Mouse (Mus musculus) monocyte, adult 2 months (primary cell): ENCODE data around the gene Hacd2.

Source experiments
- DNase-seq, 2 experiments: peaks; one replicate each; pipeline ENCODE4 v3.0.0; 2022; ENCODE audit warnings: low spot score in 2 of 2, low read depth in 1 of 2

Gene Hacd2

DNA sequence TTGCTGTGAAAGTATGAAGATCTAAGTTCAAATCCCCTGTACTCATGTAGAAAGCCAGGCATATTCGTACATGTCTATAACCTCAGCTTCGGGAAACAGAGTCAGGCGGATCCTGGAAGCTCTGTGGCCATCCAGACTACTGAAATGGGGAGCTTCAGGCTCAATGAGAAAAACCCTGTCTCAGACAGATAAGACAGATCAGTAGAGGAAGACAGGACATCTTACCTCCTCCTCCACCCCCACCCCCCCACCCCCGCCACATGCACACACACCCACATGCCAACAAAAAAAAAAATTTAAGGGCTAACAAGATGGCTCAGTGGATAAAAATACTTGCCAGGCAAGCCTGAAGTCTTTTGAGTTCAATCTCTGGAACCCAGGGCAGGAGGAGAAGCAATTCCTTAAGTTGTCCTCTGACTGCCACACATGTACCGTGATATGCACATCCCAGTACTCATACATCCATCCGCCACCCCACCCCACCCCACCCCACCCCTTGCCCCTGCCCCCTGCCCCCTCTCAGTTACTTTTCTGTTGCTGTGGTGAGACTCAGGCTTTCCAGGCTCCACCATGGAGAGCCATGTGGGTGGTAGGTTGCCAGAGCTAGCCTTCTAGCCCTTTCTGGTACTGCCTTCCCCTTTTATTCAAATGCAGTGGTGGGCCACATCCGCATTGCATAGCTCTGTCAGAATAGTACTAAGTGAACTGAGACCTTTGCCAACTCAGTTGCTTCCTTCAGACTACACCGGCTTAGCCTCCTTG, 32.4 kb downstream of the Hacd2 start:
- DNase-seq, result no peak

DNA sequence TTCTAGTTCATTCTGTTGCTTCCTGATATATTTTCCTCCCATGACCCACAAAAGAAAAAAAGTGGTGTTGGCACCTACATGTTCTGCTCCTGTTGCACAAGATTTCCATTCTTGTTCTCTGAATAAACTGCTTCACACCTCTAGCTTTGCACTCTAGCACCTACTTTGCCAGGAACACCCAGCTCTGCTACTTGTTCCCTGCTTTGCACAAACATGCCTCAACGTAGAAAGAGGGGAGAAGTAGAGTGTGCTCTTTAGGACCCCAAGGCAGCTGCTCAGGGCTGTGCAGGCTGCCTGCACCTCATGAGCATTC, 32.9 kb downstream of the Hacd2 start:
- DNase-seq, result no peak

DNA sequence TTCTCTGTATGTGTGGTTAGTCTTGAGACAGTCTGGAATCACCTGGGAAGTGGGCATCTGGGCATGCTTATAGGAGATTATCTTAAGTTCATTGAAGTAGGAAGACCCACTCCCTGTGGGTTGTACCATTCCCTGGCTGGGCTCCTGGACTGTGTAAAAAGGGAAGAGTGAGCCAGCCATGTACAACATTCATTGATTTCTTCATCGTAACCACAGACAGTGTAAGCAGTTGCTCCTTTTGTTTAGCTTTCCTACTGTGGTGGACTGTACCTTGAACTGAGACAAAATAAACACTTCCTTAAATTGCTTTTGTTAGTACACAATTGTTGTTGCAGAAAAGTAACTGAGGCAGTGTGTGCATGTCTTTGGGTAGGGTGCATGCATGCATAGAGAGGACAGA, 33.6 kb downstream of the Hacd2 start:
- no peak for DNase-seq

DNA sequence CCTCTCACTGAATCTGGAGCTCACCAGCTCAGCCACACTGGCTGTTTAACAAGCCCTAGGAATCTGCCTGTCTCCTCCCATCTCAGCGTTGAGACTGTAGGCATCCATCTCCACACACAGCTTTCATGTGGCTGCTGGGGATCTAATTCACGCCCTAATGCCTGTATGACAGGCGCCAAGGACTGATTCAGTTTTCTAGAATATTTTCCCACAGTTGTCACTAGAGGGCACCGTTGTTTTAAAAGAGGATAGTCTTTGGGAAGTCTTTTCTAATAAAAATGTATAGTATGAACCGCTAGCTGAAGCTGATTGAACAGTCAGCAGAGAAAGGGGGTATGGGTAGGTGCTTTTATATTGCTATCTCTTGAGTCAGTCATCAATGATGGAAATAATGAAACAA, 34.1 kb downstream of the Hacd2 start:
- DNase-seq, result no peak

DNA sequence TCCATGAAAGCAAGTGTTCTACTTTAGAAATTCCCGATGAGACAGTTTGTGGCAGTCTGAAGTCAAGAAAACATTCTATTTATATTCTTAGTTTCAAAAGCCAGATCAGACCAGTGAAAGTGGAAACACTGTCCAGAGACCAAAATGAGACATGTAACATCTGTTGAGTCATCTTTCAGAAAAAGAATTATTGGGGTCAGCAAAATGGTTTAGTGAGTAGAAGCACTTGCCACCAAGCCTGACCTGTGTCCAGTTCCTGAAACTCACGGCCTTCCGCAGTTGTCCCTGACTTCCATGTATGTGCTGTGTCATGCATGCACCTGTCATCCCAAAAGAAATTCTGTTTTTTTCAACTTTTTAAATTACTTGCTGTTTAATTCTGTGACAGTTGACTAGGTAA, 34.6 kb downstream of the Hacd2 start:
- DNase-seq, result no peak

DNA sequence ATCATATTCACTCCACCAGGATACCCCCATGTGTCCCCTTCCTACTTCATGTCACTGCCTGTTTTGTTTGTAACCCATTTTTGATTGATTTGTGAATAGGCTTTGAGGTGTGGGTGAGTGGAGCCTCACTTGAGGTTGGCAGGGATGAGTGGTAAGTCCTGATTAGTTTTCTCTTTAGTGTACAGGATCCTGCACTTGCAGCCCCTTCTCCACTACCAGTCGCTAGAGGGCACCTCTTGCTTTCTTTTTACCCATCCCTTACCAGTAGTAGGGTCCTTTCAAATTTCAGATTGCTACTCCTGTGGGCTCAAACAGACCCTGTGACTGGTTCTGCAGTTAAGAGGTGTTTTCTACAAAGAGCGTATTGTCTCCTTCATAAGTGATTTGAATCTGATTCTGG, 38.8 kb downstream of the Hacd2 start:
- DNase-seq, result no peak

DNA sequence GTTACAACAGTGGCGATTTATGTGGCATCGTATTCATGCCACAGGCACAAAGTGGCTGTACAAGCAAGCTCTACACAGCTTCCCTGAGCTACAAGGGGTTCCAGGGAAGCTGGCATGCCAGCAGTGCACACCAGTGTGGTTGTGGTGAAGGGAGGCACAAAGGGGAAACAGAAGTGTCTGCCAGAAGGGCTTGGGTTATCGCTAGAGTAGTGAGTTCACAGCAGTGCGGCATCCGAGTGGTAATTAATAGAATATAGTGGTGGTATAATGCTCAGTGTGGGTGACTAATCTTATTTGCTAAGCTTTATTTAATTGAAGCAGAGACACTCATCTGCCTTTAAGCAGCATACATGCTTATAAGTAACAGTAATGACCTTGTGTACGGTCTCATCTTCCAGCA, 43.5 kb downstream of the Hacd2 start:
- DNase-seq, result no peak

DNA sequence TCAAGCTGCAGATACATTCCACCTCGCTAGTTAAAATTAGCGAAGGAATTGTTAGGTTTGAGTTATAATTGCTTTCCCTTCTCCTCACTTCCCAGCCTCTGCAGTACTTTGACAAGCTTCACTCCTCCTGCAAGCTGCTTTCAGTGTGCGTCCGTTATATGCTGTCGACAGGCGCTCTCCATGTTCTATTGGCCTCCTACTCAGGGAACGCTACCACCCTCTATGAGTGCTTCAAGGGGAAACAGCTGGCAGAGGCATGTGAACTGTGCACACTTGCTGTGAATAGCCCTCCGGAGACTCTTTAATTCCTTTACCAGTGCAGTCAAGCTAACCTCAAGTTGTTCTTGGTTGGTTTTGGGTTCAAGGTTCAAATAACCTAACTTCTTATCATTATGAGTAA, 44.9 kb downstream of the Hacd2 start:
- DNase-seq, result no peak

DNA sequence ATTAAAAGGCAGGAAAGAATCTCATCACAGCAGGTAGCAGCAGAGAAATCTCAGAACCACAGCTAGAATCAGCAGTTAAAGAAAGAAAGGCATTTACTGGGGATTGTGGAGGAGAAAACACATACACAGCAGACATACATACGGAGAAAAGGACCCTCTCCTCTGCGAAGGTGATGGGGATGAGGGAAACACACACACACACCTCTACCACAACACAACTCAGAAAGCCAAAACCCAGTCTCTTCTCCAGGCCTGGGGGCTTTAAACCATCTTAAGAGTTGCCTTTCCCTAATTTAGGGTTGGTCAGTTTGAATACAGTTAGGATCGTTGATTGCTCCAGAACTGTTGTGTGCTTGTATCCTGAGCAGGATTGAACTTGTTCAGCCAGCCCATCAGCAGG, 45.4 kb downstream of the Hacd2 start:
- DNase-seq, result no peak

DNA sequence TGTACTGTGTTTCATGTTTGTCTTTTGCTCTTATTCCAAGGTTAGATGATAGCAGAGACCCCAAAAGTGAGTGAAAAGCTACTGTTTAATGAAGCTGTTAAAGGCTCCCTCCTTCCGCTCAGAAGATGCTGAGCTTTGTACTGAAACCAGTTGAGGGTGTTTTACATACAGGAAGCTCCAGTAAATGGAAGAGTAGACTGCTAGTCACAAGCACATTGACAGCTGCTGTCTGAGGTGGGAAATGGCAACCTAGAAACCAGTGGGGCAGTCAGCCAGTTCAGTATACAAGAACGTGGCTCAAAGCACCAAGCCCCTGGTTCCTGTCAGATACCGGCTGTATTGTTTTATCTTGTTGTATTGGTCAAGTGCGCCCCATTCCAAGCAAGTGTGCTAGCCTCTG, 46.7 kb downstream of the Hacd2 start:
- no peak for DNase-seq

DNA sequence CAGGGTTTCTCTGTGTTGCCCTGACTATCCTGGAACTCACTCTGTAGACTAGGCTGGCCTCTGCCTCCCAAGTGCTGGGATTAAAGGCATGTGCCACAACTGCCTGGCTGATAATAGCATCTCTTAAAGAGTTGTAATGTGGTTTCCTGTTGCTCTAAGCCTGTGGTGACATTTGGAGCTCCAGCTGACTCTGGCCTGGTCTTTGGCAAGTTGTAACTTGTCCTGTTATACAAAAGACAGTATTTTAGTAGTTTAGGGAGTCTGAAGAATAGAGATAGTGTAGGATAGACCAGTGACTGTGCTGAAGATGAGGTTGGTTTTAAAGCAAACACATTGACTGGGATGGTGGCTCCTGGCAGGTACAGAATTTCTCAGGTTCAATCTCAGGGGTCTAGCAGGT, 52.2 kb downstream of the Hacd2 start:
- DNase-seq, result no peak

DNA sequence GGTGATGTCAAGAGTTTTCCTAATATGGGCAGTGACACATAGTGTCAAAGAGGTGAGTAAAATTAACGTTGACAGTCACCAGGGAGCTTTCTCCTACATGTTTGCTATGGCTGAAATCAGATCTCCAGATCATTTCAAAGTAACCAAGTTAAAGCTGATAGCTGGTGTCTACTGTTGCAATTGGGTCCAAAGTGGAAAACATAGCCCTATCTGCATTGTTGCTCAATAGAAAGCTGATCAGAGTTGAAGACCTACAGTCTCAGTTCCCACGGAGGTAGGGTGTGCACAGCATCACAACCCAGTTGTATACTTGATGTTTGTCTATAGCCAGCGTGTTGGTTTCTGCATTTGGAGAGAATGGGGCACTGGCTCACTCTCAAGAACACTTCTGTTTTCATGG, 53.4 kb downstream of the Hacd2 start:
- no peak for DNase-seq

DNA sequence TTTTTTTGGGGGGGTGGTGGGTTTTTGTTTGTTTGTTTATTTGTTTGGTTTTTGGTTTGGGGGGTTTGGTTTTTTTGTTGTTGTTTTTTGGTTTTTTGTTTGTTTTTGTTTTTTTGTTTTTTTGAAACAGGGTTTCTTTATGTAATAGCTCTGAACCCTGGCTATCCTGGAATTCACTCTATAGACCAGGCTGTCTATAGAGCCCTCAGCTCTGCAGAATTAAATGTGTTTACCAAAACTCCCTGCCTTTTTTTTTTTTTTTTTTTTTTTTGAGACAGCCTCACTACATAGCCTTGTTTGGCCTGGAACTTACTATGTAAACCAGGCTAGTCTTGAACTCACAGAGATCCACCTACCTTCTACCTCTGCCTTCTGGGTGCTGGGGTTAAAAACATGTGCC, 71.3 kb downstream of the Hacd2 start:
- DNase-seq, result no peak

DNA sequence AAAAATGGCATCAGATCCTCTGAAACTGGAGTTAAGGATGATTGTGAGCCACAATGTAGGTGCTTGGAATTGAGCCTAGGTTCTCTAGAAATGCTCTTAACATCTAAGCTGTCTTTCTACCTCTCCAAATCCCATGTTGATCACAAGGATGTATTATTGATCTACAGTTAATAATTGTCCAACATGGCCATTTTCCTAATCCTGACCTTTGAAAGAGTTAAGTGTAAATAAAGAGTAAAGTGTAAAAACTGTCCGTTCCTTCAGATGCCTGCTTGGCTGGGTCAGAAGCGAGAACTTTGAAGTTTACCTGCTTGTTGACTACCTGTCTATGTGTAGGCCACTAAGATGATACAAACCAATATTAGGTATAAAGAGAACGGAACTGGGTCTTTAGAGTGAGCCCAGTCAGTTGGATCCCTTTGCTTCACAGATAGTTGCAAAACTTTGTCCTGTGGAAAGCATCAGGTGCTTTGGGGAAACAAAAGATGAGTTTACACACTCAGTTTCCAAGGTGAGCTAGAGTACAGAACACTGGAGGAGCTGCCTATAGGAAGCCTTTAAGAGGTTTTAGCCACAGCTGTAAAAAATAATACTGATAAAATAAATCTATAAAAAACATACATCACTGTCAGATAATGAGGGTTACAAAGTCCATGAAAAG, 75.8 kb downstream of the Hacd2 start:
- no peak for DNase-seq

DNA sequence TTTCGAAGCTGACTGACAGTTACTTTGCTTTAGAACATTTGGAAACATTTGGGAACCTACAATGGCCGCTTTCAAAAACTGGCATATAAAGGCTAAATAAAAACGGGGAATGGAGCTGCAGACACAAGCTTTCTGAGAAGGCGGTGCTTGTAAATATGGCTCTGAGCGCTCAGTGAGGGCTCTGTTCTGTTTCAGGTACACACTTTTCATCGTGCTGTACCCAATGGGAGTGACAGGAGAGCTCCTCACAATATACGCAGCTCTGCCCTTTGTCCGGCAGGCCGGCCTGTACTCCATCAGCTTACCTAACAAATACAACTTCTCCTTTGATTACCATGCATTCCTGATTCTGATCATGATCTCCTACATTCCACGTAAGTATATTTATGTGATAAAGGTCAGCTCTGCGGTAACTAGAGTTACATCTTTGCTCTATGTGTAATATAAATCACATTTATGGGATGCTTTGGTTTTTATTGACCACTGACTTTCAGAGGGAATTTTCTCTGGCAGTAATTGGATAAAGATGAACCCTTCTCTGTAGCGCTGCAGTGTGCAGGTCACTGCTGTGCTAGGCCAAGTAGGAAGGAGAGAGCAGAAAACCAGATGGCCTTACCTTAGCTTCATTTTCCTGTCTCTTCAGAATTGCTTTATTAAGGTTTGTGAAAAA, 79.7 kb downstream of the Hacd2 start:
- DNase-seq, result no peak

DNA sequence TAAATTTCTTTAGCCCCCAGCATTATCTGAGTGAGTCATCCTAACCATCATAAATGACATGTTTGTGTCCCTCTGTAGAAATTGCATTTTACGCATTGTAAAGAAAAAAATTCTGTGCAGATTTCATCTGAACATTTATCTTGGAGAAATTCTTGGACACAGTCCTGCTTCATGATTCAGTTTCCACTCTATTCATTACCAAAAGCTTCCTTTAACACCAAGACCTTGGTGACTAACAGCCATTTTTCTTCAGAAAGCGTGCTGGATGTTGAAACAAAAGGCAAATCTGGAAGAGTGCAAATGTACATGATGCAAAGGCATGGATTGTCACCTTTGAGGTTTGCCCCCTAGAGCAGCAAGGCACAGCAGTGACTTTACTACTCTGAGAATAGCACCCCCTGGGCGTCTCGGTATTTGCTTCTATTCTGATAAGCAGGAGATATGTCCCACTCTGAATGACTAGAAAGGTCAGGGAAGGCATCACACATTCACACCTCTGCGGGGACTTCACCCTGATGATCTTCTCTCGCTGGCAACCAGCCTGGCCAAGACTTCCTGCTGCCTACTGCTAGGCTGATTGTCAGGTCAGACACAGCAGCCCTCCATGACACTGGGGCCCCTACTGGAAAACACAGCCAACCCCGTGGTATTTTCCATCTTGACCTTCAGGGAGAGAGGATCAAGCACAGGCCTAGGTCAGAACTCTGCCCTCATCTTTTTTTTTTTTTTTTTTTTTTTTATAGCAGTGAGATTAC, 80.8 kb downstream of the Hacd2 start:
- DNase-seq, result no peak

DNA sequence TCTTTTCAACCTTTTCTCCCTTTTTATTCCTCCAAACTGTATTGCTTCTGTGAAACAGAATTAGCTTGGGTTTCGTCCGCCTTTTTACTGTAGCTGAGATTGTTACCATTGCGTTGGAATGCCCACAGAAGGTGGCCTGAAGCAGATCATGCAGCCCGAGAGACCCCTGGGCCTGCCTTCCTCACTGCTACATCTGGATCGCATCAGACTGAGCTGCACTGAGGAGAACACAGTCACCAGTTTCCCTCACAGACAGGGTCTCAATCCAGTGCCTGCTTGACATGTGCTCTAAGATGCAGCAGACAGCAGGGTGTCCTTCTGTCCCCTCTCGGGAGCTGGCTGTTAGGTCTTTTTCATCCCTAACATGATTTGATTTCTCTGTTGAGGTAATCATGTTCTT, 85.8 kb downstream of the Hacd2 start:
- DNase-seq, result no peak

DNA sequence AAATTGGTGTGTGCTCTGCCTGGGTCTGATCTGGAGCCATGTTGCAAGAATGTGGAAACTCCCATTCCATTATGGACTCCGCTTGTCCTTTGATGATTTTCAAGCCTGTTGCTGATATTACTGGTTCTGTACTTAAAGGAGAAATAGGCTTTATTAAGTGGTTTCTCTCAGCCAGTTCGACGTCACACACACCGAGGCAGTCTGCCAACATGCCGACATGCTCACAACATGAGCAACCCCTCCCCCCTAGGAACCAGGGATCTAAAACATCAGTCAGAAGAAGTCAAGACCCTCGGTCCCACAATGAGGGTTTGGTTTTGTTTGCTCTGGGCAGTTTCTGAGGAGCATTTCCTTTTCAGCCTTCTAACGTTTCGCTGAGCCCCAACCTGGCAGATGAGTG, 86.9 kb downstream of the Hacd2 start:
- DNase-seq, result no peak

DNA sequence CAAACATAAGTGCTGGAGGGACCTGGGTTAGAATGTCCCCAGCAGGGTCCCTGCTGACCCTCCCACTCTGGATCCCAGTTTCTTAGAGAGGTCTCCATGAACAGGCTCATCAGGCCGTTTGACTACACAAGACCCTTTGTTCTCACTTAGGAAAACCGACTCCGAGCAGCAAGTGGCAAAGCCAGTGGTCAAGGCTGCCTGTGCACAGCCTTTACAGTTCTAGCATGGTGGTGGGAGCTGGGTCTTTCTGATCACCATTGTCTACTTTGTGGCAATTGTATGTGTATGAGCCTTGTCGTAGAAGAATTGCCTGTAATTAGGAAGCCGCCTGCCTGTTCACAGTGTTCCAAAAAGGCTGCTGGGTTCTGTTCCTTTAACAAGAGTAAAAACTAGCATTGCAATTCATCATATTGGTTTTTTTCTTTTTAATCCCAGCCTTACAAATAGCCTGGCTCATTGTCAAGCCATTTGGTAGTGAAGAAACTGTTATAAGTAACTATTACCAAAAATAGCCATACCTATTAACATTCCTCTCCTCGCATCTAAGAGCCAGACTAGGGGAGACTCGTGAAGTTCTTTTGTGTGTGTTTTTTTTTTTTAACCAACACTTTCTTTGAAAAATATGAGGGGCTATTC, 87.5 kb downstream of the Hacd2 start:
- DNase-seq, result no peak

DNA sequence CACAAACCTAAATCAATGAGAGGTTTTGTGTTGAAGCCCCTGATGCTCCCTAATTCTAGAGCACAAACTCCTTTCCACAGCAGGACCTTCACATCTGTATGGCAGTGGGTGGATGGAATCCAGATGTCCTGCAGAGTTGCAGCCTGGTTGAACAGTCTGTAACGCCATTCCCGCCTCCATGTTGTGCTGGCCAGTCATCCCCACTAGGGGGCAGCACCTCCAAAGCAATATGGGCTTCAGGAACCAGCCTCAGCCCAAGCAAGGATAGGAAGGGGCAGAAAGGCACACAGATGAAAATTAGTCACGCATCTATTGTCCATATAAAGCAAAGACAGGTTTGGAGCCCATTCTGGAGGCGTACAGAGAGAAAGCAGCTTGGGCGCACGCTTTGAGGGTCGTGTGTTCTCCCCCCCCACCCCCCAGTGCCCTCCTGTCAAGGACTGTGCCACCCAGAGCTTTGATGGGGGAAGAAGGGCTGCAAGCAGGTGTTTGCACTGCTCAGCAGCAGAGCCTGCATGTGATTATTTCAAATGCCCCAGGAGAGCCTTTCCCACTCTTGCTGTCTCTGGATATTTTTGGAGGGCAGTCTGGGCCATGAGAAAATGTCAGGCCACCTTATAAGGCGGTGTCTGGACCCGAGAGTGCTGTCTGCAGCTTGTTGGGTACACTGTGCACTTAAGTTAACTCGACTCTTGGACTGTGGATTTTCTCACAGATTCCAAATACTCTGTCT, 88.3 kb downstream of the Hacd2 start:
- DNase-seq, result peak; percentile 4 to 12

DNA sequence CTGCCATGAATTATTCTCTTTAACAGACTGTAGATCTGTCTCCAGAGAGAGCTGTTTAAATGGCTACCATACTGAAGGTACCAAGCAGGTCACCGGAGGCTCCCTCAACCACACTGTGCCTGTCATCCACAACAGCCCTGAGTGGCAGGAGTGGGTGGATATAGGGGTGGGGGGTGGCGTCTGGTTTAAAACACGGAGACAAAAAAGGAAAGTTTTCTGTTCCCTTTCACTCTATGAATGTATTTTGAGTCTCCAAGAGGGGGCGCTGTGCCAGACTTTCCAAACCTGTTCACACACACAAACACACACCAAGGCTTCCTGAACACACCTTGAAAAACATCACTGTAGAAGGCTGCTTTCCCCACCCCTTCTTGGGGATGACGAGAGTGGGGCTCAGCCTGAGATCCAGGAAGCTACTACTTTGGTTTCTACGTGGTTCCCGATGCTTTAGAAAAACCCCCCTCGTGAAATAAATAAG, 89.0 kb downstream of the Hacd2 start:
- DNase-seq, result no peak
